ENCODE assay signal across 14 mouse cellular contexts in genomic region chr5:36867561-36867960, GRCm38 (mm10). TPM values are rescaled to one million over a fixed set of nuclear protein-coding genes. Genes with fewer than 3 reads are reported as not detected.
DNase-seq lines count a peak whose midpoint lies in the region; ATAC-seq and TF ChIP-seq lines count a peak whose summit lies in the region.
"Had no signal": no experiment of that assay in that cellular context is flagged by ENCODE, and none has a peak within 500 bp of the region (broad histone marks: within the 10 kb centered on the region; RNA-seq: fewer than 3 reads in every experiment).

No protein-coding gene starts in this region.

- 0 out of 2 replicates have a peak, but pooled peaks have one; percentile 6 for ATAC-seq in hindbrain, embryonic 12.5 days (ENCODE audit: low FRiP score)
- no peak for ATAC-seq in forebrain, embryonic 14.5 days
- ATAC-seq in midbrain, postnatal 0 days (ENCODE audit: low FRiP score), result no peak

- H3K9ac ChIP-seq in hindbrain, embryonic 12.5 days, result no peak overlapping the region; the same call in 1 of the 2 replicates
- no peak overlapping the region for H3K9ac ChIP-seq in forebrain, embryonic 14.5 days (ENCODE audit: low read length)
- peak overlapping the region; percentile 91 for H3K9ac ChIP-seq in midbrain, postnatal 0 days (replicated peaks; ENCODE audit: low read length, poor library complexity, severe bottlenecking)
- H3K9ac ChIP-seq in heart, adult 2 months (ENCODE audit: low read depth, low read length), result no peak overlapping the region

- H3K79me2 ChIP-seq in heart, adult 2 months (replicated peaks; ENCODE audit: control insufficient read depth, insufficient read depth, low read length), result no peaks in the 10 kb centered on the region

- H3K27ac ChIP-seq in hindbrain, embryonic 12.5 days, result no peak overlapping the region
- H3K27ac ChIP-seq in hindbrain, embryonic 10.5 days, result no peak overlapping the region
- no peak overlapping the region for H3K27ac ChIP-seq in forebrain, embryonic 14.5 days (ENCODE audit: low read depth, low read length)
- no peak overlapping the region for H3K27ac ChIP-seq in midbrain, postnatal 0 days (ENCODE audit: low read depth, low read length)
- no peak overlapping the region for H3K27ac ChIP-seq in heart, adult 2 months
- H3K27ac ChIP-seq: kidney, postnatal 0 days; limb, embryonic 13.5 days had no signal

- intact Hi-C loops in heart, adult 2 months (cut with DNase I), result no loop called here

- peaks cover 95% of the 10 kb centered on the region for H3K27me3 ChIP-seq in hindbrain, embryonic 12.5 days
- peaks cover 93% of the 10 kb centered on the region for H3K27me3 ChIP-seq in hindbrain, embryonic 10.5 days (ENCODE audit: insufficient read depth, poor library complexity, severe bottlenecking)
- H3K27me3 ChIP-seq in forebrain, embryonic 14.5 days (replicated peaks; ENCODE audit: control insufficient read depth, insufficient read depth, low read length), result peaks cover 67% of the 10 kb centered on the region
- H3K27me3 ChIP-seq in midbrain, postnatal 0 days (ENCODE audit: insufficient read depth, low read length), result peaks cover 14% of the 10 kb centered on the region
- H3K27me3 ChIP-seq in heart, adult 2 months (ENCODE audit: control insufficient read depth, insufficient read depth, low read length), result peaks cover 15% of the 10 kb centered on the region

- no peak for TF ChIP-seq EP300 in heart, adult 2 months (IDR thresholded peaks at IDR 0.05; ENCODE audit: insufficient read depth, low read depth, low read length)

- peak overlapping the region; percentile 85; the same call in 1 of the 2 replicates for H3K4me2 ChIP-seq in hindbrain, embryonic 12.5 days (replicated peaks)
- H3K4me2 ChIP-seq in forebrain, embryonic 14.5 days (ENCODE audit: low read length), result peak overlapping the region; percentile 65
- H3K4me2 ChIP-seq in midbrain, postnatal 0 days (ENCODE audit: low read depth, low read length, poor library complexity, severe bottlenecking), result peak overlapping the region; percentile 83

- H3K4me1 ChIP-seq in hindbrain, embryonic 12.5 days, result peaks cover 16% of the 10 kb centered on the region
- H3K4me1 ChIP-seq in hindbrain, embryonic 10.5 days (replicated peaks), result peaks cover 23% of the 10 kb centered on the region
- 0 out of 2 replicates have a peak, but pooled peaks cover 2% of the 10 kb centered on the region for H3K4me1 ChIP-seq in forebrain, embryonic 14.5 days (ENCODE audit: control insufficient read depth, insufficient read depth, low read length)
- peaks cover 18% of the 10 kb centered on the region for H3K4me1 ChIP-seq in midbrain, postnatal 0 days (ENCODE audit: insufficient read depth, low read length)
- H3K4me1 ChIP-seq in heart, adult 2 months (ENCODE audit: control insufficient read depth, insufficient read depth, low read length), result no peaks in the 10 kb centered on the region

- no peak for TF ChIP-seq POLR2A in heart, adult 2 months (IDR thresholded peaks at IDR 0.05; ENCODE audit: insufficient read depth, low read depth, low read length)

- no peaks in the 10 kb centered on the region for H3K36me3 ChIP-seq in hindbrain, embryonic 12.5 days
- no peaks in the 10 kb centered on the region for H3K36me3 ChIP-seq in hindbrain, embryonic 10.5 days
- H3K36me3 ChIP-seq in forebrain, embryonic 14.5 days (ENCODE audit: control insufficient read depth, insufficient read depth, low read length), result no peaks in the 10 kb centered on the region
- H3K36me3 ChIP-seq in midbrain, postnatal 0 days (ENCODE audit: insufficient read depth, low read length), result no peaks in the 10 kb centered on the region; the same call in 1 of the 2 replicates
- no peaks in the 10 kb centered on the region for H3K36me3 ChIP-seq in heart, adult 2 months (ENCODE audit: control insufficient read depth, insufficient read depth, low read length)
- H3K36me3 ChIP-seq: limb, embryonic 13.5 days had no signal

- no peaks in the 10 kb centered on the region for H3K9me3 ChIP-seq in hindbrain, embryonic 12.5 days (replicated peaks)
- peaks cover 6% of the 10 kb centered on the region; the same call in 1 of the 2 replicates for H3K9me3 ChIP-seq in hindbrain, embryonic 10.5 days
- no peaks in the 10 kb centered on the region for H3K9me3 ChIP-seq in forebrain, embryonic 14.5 days (replicated peaks; ENCODE audit: control insufficient read depth, low read length)
- no peaks in the 10 kb centered on the region for H3K9me3 ChIP-seq in midbrain, postnatal 0 days (ENCODE audit: low read length)

- DNase-seq in hindbrain, embryonic 10.5 days (ENCODE audit: low spot score), result no peak
- DNase-seq in cerebellum, adult 11-12 months, result peak; percentile 65
- no peak for DNase-seq in forebrain, embryonic 14.5 days (ENCODE audit: low spot score)
- DNase-seq in midbrain, postnatal 0 days (ENCODE audit: low spot score), result no peak
- no peak for DNase-seq in heart, adult 2 months
- DNase-seq in thymus, postnatal 4 days, result no peak
- DNase-seq in Muller cell, postnatal 12 days (ENCODE audit: inconsistent ontology term), result no peak
- DNase-seq: heart, adult 18-20 months; layer of hippocampus, adult 9-11 months; lung, adult 18-20 months had no signal

- 9% methylated on average over 6 of the region's 6 CpGs for WGBS in hindbrain, embryonic 12.5 days
- WGBS in hindbrain, embryonic 10.5 days, result 8% methylated on average over 6 of the region's 6 CpGs
- 4% methylated on average over 6 of the region's 6 CpGs for WGBS in forebrain, embryonic 14.5 days
- 2% methylated on average over 6 of the region's 6 CpGs for whole genome bisulfite sequencing in midbrain, postnatal 0 days
- 10% methylated on average over 6 of the region's 6 CpGs for WGBS in heart, adult 2 months

- no peak for TF ChIP-seq CTCF in midbrain, postnatal 0 days (IDR thresholded peaks at IDR 0.05)
- no peak for TF ChIP-seq CTCF in heart, adult 2 months (IDR thresholded peaks at IDR 0.05)

- H3K4me3 ChIP-seq in hindbrain, embryonic 12.5 days, result no peak overlapping the region
- no peak overlapping the region for H3K4me3 ChIP-seq in hindbrain, embryonic 10.5 days
- peak overlapping the region; percentile 47; the same call in 1 of the 2 replicates for H3K4me3 ChIP-seq in forebrain, embryonic 14.5 days (ENCODE audit: low read depth, low read length)
- H3K4me3 ChIP-seq in midbrain, postnatal 0 days (ENCODE audit: low read depth, low read length), result peak overlapping the region; percentile 74
- H3K4me3 ChIP-seq in heart, adult 2 months, result no peak overlapping the region

RNA-seq across cellular contexts. Expression of gene Ppp2r2c, which starts 0.8 kb away (rescaled TPM):
- 7.6 and 8.0 TPM in 2 replicates for polyA plus RNA-seq in hindbrain, embryonic 12.5 days (2016; fragmentation: Nextera tagmentation; extraction: Ambion mirVana)
- 1.1 and 1.6 TPM in 2 replicates for polyA plus RNA-seq in hindbrain, embryonic 10.5 days (2016; fragmentation: Nextera tagmentation; extraction: Ambion mirVana)
- 17.1 and 23.4 TPM in 2 replicates for polyA plus RNA-seq in forebrain, embryonic 14.5 days (2014; fragmentation: Nextera tagmentation; extraction: Ambion mirVana)
- total RNA-seq in midbrain, postnatal 0 days (2014; rRNA removed), result 205 and 231 TPM in 2 replicates
- 89.0 and 91.8 TPM in 2 replicates for polyA plus RNA-seq in midbrain, postnatal 0 days (2015; fragmentation: Nextera tagmentation; extraction: Ambion mirVana)
- total RNA-seq in heart, adult 2 months (2021), result under 1 TPM; 0.78 to 0.96 TPM
- 0.06 and 0.12 TPM in 2 replicates for polyA plus RNA-seq in heart, adult 2 months (2012; rRNA removed)
- total RNA-seq: hematopoietic stem cell, adult 5-6 weeks had no signal

RNA-seq across cellular contexts. Expression of gene Man2b2, which starts 37.1 kb away (rescaled TPM):
- polyA plus RNA-seq in hindbrain, embryonic 12.5 days (2016; fragmentation: Nextera tagmentation; extraction: Ambion mirVana), result 16.1 and 16.7 TPM in 2 replicates
- polyA plus RNA-seq in hindbrain, embryonic 10.5 days (2016; fragmentation: Nextera tagmentation; extraction: Ambion mirVana), result 16.6 and 17.7 TPM in 2 replicates
- polyA plus RNA-seq in forebrain, embryonic 14.5 days (2014; fragmentation: Nextera tagmentation; extraction: Ambion mirVana), result 5.7 and 7.4 TPM in 2 replicates
- 22.6 and 26.2 TPM in 2 replicates for total RNA-seq in midbrain, postnatal 0 days (2014; rRNA removed)
- 15.6 and 15.8 TPM in 2 replicates for polyA plus RNA-seq in midbrain, postnatal 0 days (2015; fragmentation: Nextera tagmentation; extraction: Ambion mirVana)
- total RNA-seq in heart, adult 2 months (2021), result 10 to 100 TPM; 20.3 to 20.6 TPM
- 24.1 and 32.1 TPM in 2 replicates for polyA plus RNA-seq in heart, adult 2 months (2012; rRNA removed)

Comparison
In these comparisons a context has a peak if more than half of its experiments do, and no peak if none do; other contexts are left out.
1. H3K4me3 ChIP-seq: peak in forebrain, embryonic 14.5 days (single experiment) and midbrain, postnatal 0 days (single experiment); none in hindbrain, embryonic 12.5 days (single experiment), hindbrain, embryonic 10.5 days (single experiment) and heart, adult 2 months (single experiment).
2. Peak in every context shown above with its lines, with median percentiles within 50 percentile points of each other: H3K4me2 ChIP-seq.